Mouse (Mus musculus) bone marrow macrophage, adult 2 months (primary cell): ENCODE results near the gene Gm5741.

Experiments
- CTCF ChIP-seq: IDR thresholded peaks from 2 replicates; pipeline ENCODE4 v1.5.1; 2012; ENCODE audit warnings: low read depth, mild to moderate bottlenecking, low read length, moderate library complexity
- POLR2A ChIP-seq: IDR thresholded peaks from 2 replicates; pipeline ENCODE4 v1.6.1; 2012; ENCODE audit warnings: mild to moderate bottlenecking, low read depth, low read length, borderline replicate concordance

- TF ChIP-seq POLR2A: no peak
- no peak for TF ChIP-seq CTCF
These were observed 31.4 kb downstream of the Gm5741 start for GRCm38 (mm10) chr8:85036381-85036717.
